Mouse (Mus musculus): ENCODE measurements at regions not wholly inside any gene's neighbourhood (a gene's known extent, or its start where the extent isn't known, plus 50 kb on each side); places are given as distances from the start of the nearest gene placed in this dataset.
"Not testable (repeated sequence)": the region's sequence is repeated elsewhere in the genome, so short reads cannot be mapped to it uniquely, and the experiment has no call there.

DNA sequence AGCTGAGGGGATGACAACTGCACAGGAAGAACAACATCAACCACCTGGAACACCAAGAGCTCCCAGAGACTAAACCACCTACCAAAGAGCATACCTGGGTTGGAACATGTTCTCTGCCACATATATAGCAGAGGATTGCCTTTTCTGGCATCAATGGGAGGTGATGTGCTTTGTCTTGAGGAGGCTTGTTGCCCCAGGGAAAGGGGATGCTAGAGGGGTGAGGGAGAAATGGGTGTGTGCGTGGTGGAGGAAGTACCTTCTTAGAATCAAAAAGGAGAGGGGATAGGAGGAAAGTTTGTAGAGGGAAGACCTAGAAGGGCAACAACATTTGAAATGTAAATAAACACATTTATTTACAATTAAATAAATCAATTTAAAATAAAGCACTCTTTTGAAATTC is 358.5 kb upstream of the Pfkp start:
- WGBS, result 82% methylated on average over 1 of the region's 1 CpGs
- no peaks in the 10 kb centered on the region for H3K36me3 ChIP-seq (ENCODE audit: insufficient read depth, low read length)

DNA sequence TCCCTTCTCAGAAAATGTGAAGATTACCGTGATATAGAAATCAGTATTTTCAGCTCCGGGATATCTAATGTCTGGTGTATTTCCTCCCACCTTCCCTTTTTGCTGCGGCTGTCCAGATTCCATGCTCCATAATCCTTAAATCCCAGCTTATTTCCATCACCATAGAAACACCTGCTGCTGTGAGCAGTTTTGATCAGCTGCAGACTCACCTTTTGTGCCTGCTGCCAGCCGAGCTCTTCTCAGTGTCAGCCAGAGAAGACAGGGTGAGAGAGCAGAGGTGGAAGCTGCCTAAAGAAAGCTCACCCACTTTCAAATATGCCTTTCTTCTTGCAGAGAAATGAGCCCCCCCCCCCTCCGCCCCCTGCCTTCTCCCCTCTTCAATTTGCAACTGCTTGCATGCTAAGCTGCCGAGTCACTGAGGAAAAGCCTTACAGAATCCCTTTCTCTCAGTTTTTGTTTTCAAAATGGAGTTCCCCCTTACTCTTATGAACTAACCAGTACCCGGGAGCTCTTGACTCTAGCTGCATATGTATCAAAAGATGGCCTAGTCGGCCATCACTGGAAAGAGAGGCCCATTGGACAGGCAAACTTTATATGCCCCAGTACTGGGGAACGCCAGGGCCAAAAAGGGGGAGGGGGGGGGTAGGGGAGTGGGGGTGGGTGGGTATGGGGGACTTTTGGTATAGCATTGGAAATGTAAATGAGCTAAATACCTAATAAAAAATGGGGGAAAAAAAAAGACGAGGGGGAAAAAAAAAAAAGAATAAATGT is 350.1 kb upstream of the Pfkp start:
- H3K4me3 ChIP-seq (replicated peaks; ENCODE audit: low read depth, low read length); H3K4me1 ChIP-seq (replicated peaks; ENCODE audit: insufficient read depth, low read length); H3K36me3 ChIP-seq (ENCODE audit: insufficient read depth, low read length); H3K9me3 ChIP-seq (replicated peaks; ENCODE audit: low read length); H3K9ac ChIP-seq (ENCODE audit: low read depth, low read length); H3K27ac ChIP-seq; ATAC-seq (replicated peaks; ENCODE audit: low FRiP score, low read depth); H3K27me3 ChIP-seq (ENCODE audit: insufficient read depth, low read length); H3K4me2 ChIP-seq (ENCODE audit: low read length); DNase-seq (ENCODE audit: low spot score): not testable (repeated sequence)
- WGBS, result 62% methylated on average over 10 of the region's 10 CpGs

More for the DNA sequence above, 358.5 kb upstream of the Pfkp start:
- ATAC-seq (replicated peaks; ENCODE audit: low FRiP score, low read depth) (no peak), DNase-seq (ENCODE audit: low spot score) (no peak)
- H3K4me1 ChIP-seq (replicated peaks; ENCODE audit: insufficient read depth, low read length), result no peaks in the 10 kb centered on the region
- H3K4me3 ChIP-seq (replicated peaks; ENCODE audit: low read depth, low read length), result no peak overlapping the region
- H3K4me2 ChIP-seq (ENCODE audit: low read length), result no peak overlapping the region
- no peaks in the 10 kb centered on the region for H3K9me3 ChIP-seq (replicated peaks; ENCODE audit: low read length)
- H3K27ac ChIP-seq, result no peak overlapping the region
- H3K27me3 ChIP-seq (ENCODE audit: insufficient read depth, low read length), result no peaks in the 10 kb centered on the region
- H3K9ac ChIP-seq (ENCODE audit: low read depth, low read length), result no peak overlapping the region
- TF ChIP-seq CTCF (IDR thresholded peaks at IDR 0.05; ENCODE audit: low read depth), result no peak

DNA sequence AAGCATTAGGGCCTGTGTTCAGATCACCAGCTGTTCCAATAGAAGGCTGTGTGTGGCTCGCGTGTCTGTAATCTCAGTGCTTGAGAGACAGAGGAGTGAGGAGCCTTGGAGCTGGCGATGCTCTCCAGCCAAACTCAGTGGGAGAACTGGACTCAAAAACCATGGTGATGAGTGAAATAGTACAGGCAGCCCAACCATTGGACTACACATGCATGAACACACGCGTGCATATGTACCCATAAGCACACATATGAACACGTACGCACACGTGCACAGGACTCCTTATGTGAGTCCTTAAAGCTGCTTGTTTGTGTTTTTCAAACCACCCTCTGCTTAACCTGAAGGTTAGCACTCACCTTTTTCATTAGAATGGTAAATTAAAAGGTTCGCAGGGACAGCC is 349.5 kb upstream of the Pfkp start:
- Histone ChIP-seq H3K27ac (no peak overlapping the region), H3K4me2 (ENCODE audit: low read length) (no peak overlapping the region), H3K4me1 (replicated peaks; ENCODE audit: insufficient read depth, low read length) (no peaks in the 10 kb centered on the region), H3K9me3 (replicated peaks; ENCODE audit: low read length) (no peaks in the 10 kb centered on the region), H3K9ac (ENCODE audit: low read depth, low read length) (no peak overlapping the region), H3K4me3 (replicated peaks; ENCODE audit: low read depth, low read length) (no peak overlapping the region), H3K36me3 (ENCODE audit: insufficient read depth, low read length) (no peaks in the 10 kb centered on the region), H3K27me3 (ENCODE audit: insufficient read depth, low read length) (no peaks in the 10 kb centered on the region)
- WGBS, result 90% methylated on average over 9 of the region's 9 CpGs
- no peak for DNase-seq (ENCODE audit: low spot score)
- no peak for TF ChIP-seq CTCF (IDR thresholded peaks at IDR 0.05; ENCODE audit: low read depth)
- ATAC-seq (replicated peaks; ENCODE audit: low FRiP score, low read depth), result no peak

DNA sequence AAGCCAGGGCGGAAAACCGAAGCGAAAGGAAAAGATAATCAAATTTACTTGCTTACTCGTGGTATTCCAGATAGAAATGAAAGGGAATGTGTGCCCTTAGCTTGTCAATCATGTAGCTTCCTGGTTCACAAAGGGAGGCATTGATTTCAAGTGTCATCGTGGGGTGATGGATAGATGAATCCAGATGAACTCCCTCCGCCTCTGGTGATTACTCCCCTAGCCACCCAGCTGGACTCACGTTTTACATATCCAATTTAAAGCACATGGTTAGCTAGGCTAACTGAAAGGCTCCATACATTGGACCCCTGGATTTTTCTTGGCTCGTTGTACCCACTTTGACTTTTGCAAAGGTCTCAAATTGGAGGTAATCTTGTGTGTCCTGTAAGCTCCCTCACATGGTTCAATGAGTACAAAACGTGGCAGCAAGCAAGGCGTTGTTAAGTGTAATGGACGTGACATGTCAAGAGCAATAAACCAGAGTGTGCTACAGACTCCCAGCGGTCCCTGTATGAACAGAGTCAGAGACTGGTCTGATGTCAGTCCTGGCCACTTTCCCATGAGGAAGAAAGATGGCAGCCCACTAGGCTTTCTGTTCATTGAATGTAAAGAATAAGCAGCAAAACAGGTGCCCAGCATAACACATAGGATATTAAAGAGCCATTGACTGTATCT is 343.9 kb upstream of the Pfkp start:
- no peak for ATAC-seq (replicated peaks; ENCODE audit: low FRiP score, low read depth)
- no peak for DNase-seq (ENCODE audit: low spot score)
- Histone ChIP-seq H3K4me1 (replicated peaks; ENCODE audit: insufficient read depth, low read length) (no peaks in the 10 kb centered on the region), H3K4me2 (ENCODE audit: low read length) (no peak overlapping the region), H3K27ac (no peak overlapping the region), H3K27me3 (ENCODE audit: insufficient read depth, low read length) (no peaks in the 10 kb centered on the region), H3K9ac (ENCODE audit: low read depth, low read length) (no peak overlapping the region), H3K36me3 (ENCODE audit: insufficient read depth, low read length) (no peaks in the 10 kb centered on the region), H3K4me3 (replicated peaks; ENCODE audit: low read depth, low read length) (no peak overlapping the region), H3K9me3 (replicated peaks; ENCODE audit: low read length) (no peaks in the 10 kb centered on the region)
- no peak for TF ChIP-seq CTCF (IDR thresholded peaks at IDR 0.05; ENCODE audit: low read depth)
- 56% methylated on average over 12 of the region's 12 CpGs for WGBS

DNA sequence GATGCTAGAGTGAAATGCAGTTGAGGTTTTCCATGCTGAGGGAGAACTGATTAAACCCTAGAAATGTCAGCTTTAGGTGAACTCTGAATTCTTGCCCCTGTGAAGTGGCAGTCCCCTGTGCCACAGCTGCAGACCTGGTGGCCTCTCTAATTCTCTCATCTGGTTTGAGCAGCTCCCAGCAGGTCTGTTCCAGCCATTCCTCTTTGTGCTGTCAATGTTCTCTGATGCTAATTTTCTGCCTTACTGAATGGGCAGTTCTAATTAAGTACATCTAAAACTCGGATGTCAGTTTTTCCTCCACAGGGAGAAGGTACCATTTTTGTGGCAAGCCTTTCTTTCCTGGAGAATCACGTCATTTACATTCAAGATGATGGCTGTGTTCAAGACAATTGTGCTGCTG is 343.1 kb upstream of the Pfkp start:
- H3K9ac ChIP-seq (ENCODE audit: low read depth, low read length), result no peak overlapping the region
- ATAC-seq (replicated peaks; ENCODE audit: low FRiP score, low read depth) (no peak), DNase-seq (ENCODE audit: low spot score) (no peak)
- H3K4me1 ChIP-seq (replicated peaks; ENCODE audit: insufficient read depth, low read length), result no peaks in the 10 kb centered on the region
- no peak overlapping the region for H3K4me2 ChIP-seq (ENCODE audit: low read length)
- no peaks in the 10 kb centered on the region for H3K9me3 ChIP-seq (replicated peaks; ENCODE audit: low read length)
- no peak overlapping the region for H3K4me3 ChIP-seq (replicated peaks; ENCODE audit: low read depth, low read length)
- no peak for TF ChIP-seq CTCF (IDR thresholded peaks at IDR 0.05; ENCODE audit: low read depth)
- 57% methylated on average over 2 of the region's 2 CpGs for WGBS
- no peaks in the 10 kb centered on the region for H3K36me3 ChIP-seq (ENCODE audit: insufficient read depth, low read length)
- H3K27ac ChIP-seq, result no peak overlapping the region
- no peaks in the 10 kb centered on the region for H3K27me3 ChIP-seq (ENCODE audit: insufficient read depth, low read length)

DNA sequence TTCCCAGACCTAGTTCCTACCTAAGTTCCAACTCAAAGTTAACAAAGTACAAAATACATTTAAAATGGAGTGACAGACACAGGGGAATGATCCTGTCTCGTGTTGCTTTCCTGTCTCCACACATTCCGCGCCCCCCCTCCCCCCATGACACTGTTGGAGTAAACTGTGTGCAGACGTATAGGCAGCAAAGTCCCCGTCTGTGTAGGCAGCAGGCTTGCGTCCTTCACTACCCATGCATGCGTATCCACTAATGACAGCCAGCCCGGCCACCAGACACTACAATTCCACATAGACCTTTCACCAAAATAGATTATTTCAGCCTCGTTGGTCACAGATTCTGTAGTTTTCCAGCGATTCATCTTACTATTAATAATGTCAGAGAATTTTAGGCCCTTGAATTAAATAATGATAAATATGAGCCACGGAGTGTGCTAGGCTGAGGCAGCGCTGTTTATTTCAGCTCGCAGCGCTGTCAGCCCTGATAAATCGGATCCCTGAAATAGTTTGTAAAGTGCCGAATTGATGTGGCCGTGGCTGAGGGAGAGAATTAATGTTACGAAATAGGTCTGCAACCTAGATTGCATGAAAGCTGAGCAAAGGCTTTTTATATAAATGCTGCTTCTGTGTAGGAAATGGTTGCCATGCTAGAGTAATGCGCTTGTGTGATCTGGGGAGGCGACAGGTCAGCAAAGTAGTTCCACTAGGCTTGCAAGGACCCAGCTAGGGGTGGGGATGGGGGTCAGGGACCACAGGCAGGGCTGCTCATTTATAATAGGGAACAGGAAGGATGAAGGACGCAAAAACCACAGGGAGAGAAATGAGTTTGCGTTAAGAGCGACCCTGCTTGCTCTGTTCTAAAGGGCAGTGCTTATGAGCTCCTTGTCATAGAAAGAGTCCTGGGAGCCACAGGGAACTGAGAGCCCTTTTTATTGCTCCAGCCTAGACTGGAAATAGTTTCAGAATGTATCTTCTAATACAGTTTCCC is 336.7 kb upstream of the Pfkp start:
- H3K27ac ChIP-seq, result no peak overlapping the region

More for the DNA sequence above, 336.7 kb upstream of the Pfkp start:
- Histone ChIP-seq H3K4me1 (replicated peaks; ENCODE audit: insufficient read depth, low read length) (no peaks in the 10 kb centered on the region), H3K36me3 (ENCODE audit: insufficient read depth, low read length) (no peaks in the 10 kb centered on the region), H3K9ac (ENCODE audit: low read depth, low read length) (no peak overlapping the region), H3K27me3 (ENCODE audit: insufficient read depth, low read length) (no peaks in the 10 kb centered on the region), H3K4me3 (replicated peaks; ENCODE audit: low read depth, low read length) (no peak overlapping the region), H3K4me2 (ENCODE audit: low read length) (no peak overlapping the region), H3K9me3 (replicated peaks; ENCODE audit: low read length) (no peaks in the 10 kb centered on the region)
- no peak for DNase-seq (ENCODE audit: low spot score)
- 64% methylated on average over 23 of the region's 23 CpGs for WGBS
- no peak for ATAC-seq (replicated peaks; ENCODE audit: low FRiP score, low read depth)
- TF ChIP-seq CTCF (IDR thresholded peaks at IDR 0.05; ENCODE audit: low read depth), result no peak
